Mouse (Mus musculus) liver, embryonic 14.5 days (tissue): ENCODE data around the gene Pdlim4.

Experiments
- CTCF ChIP-seq: IDR thresholded peaks from 2 replicates; pipeline ENCODE4 v1.5.1; 2016; ENCODE audit warnings: antibody characterized with exemption, low read depth, control low read depth
- EP300 ChIP-seq: IDR thresholded peaks from 2 replicates; pipeline ENCODE4 v1.6.1; 2016; ENCODE audit warnings: antibody characterized with exemption, low read depth

GRCm38 (mm10) chr11:54050205-54050604 lies 18.6 kb downstream of the Pdlim4 start:
- no peak for TF ChIP-seq CTCF
- TF ChIP-seq EP300: no peak
